ENCODE assay signal across 10 mouse cellular contexts in genomic region chr4:83549501-83549900, GRCm38 (mm10). TPM values are rescaled to one million over a fixed set of nuclear protein-coding genes. Genes with fewer than 3 reads are reported as not detected.
A peak's percentile ranks its signal among the peaks of the same experiment; 100 is the strongest.
DNase-seq lines count a peak whose midpoint lies in the region; ATAC-seq and TF ChIP-seq lines count a peak whose summit lies in the region.
"Had no signal": no experiment of that assay in that cellular context is flagged by ENCODE, and none has a peak within 500 bp of the region (broad histone marks: within the 10 kb centered on the region; RNA-seq: fewer than 3 reads in every experiment).

No protein-coding gene starts in this region.

- H3K27me3 ChIP-seq in intestine, embryonic 14.5 days (replicated peaks; ENCODE audit: control insufficient read depth, insufficient read depth, low read length) = no peaks in the 10 kb centered on the region
- no peaks in the 10 kb centered on the region for H3K27me3 ChIP-seq in intestine, postnatal 0 days (replicated peaks; ENCODE audit: control insufficient read depth, insufficient read depth, low read length)
- H3K27me3 ChIP-seq in embryonic facial prominence, embryonic 10.5 days (replicated peaks; ENCODE audit: low read depth, poor library complexity, severe bottlenecking) = no peaks in the 10 kb centered on the region
- no peaks in the 10 kb centered on the region for H3K27me3 ChIP-seq in limb, embryonic 13.5 days
- H3K27me3 ChIP-seq: embryonic facial prominence, embryonic 12.5 days; kidney, embryonic 15.5 days had no signal

- no peak overlapping the region for H3K27ac ChIP-seq in intestine, embryonic 14.5 days (ENCODE audit: low read depth)
- no peak overlapping the region for H3K27ac ChIP-seq in intestine, postnatal 0 days (ENCODE audit: low read depth, low read length)
- no peak overlapping the region for H3K27ac ChIP-seq in embryonic facial prominence, embryonic 10.5 days (replicated peaks)
- no peak overlapping the region for H3K27ac ChIP-seq in limb, embryonic 13.5 days
- H3K27ac ChIP-seq: embryonic facial prominence, embryonic 12.5 days; kidney, embryonic 15.5 days had no signal

- no peaks in the 10 kb centered on the region for H3K36me3 ChIP-seq in intestine, embryonic 14.5 days (ENCODE audit: control insufficient read depth, insufficient read depth, low read length)
- H3K36me3 ChIP-seq in intestine, postnatal 0 days (ENCODE audit: control insufficient read depth, insufficient read depth) = no peaks in the 10 kb centered on the region
- peaks cover 4% of the 10 kb centered on the region; the same call in 1 of the 2 replicates for H3K36me3 ChIP-seq in embryonic facial prominence, embryonic 10.5 days (replicated peaks)
- H3K36me3 ChIP-seq in limb, embryonic 13.5 days = no peaks in the 10 kb centered on the region
- H3K36me3 ChIP-seq: embryonic facial prominence, embryonic 12.5 days; kidney, embryonic 15.5 days had no signal

- DNase-seq in adrenal gland, postnatal 36 days = peak; percentile 12 to 15
- no peak for DNase-seq in adrenal gland, adult 2 months
- DNase-seq in intestine, embryonic 14.5 days (ENCODE audit: low spot score) = peak; percentile 55
- DNase-seq in embryonic facial prominence, embryonic 10.5 days (ENCODE audit: low spot score) = peak; percentile 16
- no peak for DNase-seq in kidney, adult 11 months
- DNase-seq in kidney, adult 8-10 months = no peak

- no peaks in the 10 kb centered on the region for H3K9me3 ChIP-seq in intestine, embryonic 14.5 days (ENCODE audit: control insufficient read depth, low read length)
- no peaks in the 10 kb centered on the region for H3K9me3 ChIP-seq in intestine, postnatal 0 days (ENCODE audit: control insufficient read depth)
- no peaks in the 10 kb centered on the region for H3K9me3 ChIP-seq in embryonic facial prominence, embryonic 10.5 days
- H3K9me3 ChIP-seq in limb, embryonic 13.5 days = no peaks in the 10 kb centered on the region
- H3K9me3 ChIP-seq: embryonic facial prominence, embryonic 12.5 days; kidney, embryonic 15.5 days had no signal

- 40% methylated on average over 18 of the region's 18 CpGs for WGBS in intestine, embryonic 14.5 days
- WGBS in intestine, postnatal 0 days = 54% methylated on average over 18 of the region's 18 CpGs
- WGBS in embryonic facial prominence, embryonic 10.5 days = 61% methylated on average over 18 of the region's 18 CpGs
- 33% methylated on average over 18 of the region's 18 CpGs for WGBS in limb, embryonic 13.5 days

- H3K4me3 ChIP-seq in intestine, embryonic 14.5 days (ENCODE audit: low read depth, low read length) = no peak overlapping the region
- H3K4me3 ChIP-seq in intestine, postnatal 0 days (ENCODE audit: low read depth, low read length) = no peak overlapping the region
- no peak overlapping the region for H3K4me3 ChIP-seq in embryonic facial prominence, embryonic 10.5 days
- H3K4me3 ChIP-seq in limb, embryonic 13.5 days = no peak overlapping the region
- H3K4me3 ChIP-seq: embryonic facial prominence, embryonic 12.5 days; kidney, embryonic 15.5 days had no signal

- H3K9ac ChIP-seq in intestine, embryonic 14.5 days (ENCODE audit: low read length) = no peak overlapping the region
- no peak overlapping the region for H3K9ac ChIP-seq in intestine, postnatal 0 days (ENCODE audit: low read depth, low read length)
- H3K9ac ChIP-seq in limb, embryonic 13.5 days = no peak overlapping the region
- H3K9ac ChIP-seq: embryonic facial prominence, embryonic 12.5 days; kidney, embryonic 15.5 days had no signal

- no peak for TF ChIP-seq CTCF in intestine, postnatal 0 days (IDR thresholded peaks at IDR 0.05; ENCODE audit: low read depth)

- ATAC-seq in intestine, embryonic 14.5 days (replicated peaks; ENCODE audit: low FRiP score, low TSS enrichment, low read depth) = no peak
- ATAC-seq in intestine, postnatal 0 days = no peak
- no peak for ATAC-seq in limb, embryonic 13.5 days (ENCODE audit: low FRiP score, low read depth)

- no peaks in the 10 kb centered on the region for H3K4me1 ChIP-seq in intestine, embryonic 14.5 days (replicated peaks; ENCODE audit: control insufficient read depth, insufficient read depth, low read length)
- no peaks in the 10 kb centered on the region for H3K4me1 ChIP-seq in intestine, postnatal 0 days (replicated peaks; ENCODE audit: control insufficient read depth, insufficient read depth, low read length)
- H3K4me1 ChIP-seq in embryonic facial prominence, embryonic 10.5 days = no peaks in the 10 kb centered on the region
- H3K4me1 ChIP-seq in limb, embryonic 13.5 days = peaks cover 10% of the 10 kb centered on the region; the same call in 1 of the 2 replicates
- H3K4me1 ChIP-seq: embryonic facial prominence, embryonic 12.5 days; kidney, embryonic 15.5 days had no signal

- H3K4me2 ChIP-seq in intestine, embryonic 14.5 days (ENCODE audit: low read length) = peak overlapping the region; percentile 31; the same call in 1 of the 2 replicates
- H3K4me2 ChIP-seq in intestine, postnatal 0 days (replicated peaks; ENCODE audit: low read depth) = no peak overlapping the region
- peak overlapping the region; percentile 46 for H3K4me2 ChIP-seq in limb, embryonic 13.5 days (replicated peaks)
- H3K4me2 ChIP-seq: embryonic facial prominence, embryonic 12.5 days; kidney, embryonic 15.5 days had no signal

RNA-seq across cellular contexts. Expression of gene Ccdc171, which starts 24.2 kb away (rescaled TPM):
- 1 to 10 TPM; 1.7 to 2.4 TPM for total RNA-seq in adrenal gland, postnatal 36 days (2021)
- total RNA-seq in adrenal gland, adult 2 months (2021) = 1 to 10 TPM; 1.8 to 2.2 TPM
- polyA plus RNA-seq in adrenal gland, adult 2 months (2012; rRNA removed) = 0.20 and 0.40 TPM in 2 replicates
- polyA plus RNA-seq in intestine, embryonic 14.5 days (2014; fragmentation: Nextera tagmentation; extraction: Ambion mirVana) = 2.8 and 4.0 TPM in 2 replicates
- polyA plus RNA-seq in intestine, postnatal 0 days (2015; fragmentation: Nextera tagmentation; extraction: Ambion mirVana) = 0.69 and 1.2 TPM in 2 replicates
- 5.5 and 6.1 TPM in 2 replicates for polyA plus RNA-seq in embryonic facial prominence, embryonic 10.5 days (2016; fragmentation: Nextera tagmentation; extraction: Ambion mirVana)
- polyA plus RNA-seq in limb, embryonic 13.5 days (2015; fragmentation: Nextera tagmentation; extraction: Ambion mirVana) = 4.2 and 4.6 TPM in 2 replicates

Comparison
In these comparisons a context has a peak if more than half of its experiments do, and no peak if none do; other contexts are left out.
1. DNase-seq: peak in adrenal gland, postnatal 36 days (2 of 2), intestine, embryonic 14.5 days (single experiment) and embryonic facial prominence, embryonic 10.5 days (single experiment); none in adrenal gland, adult 2 months (single experiment), kidney, adult 11 months (single experiment) and kidney, adult 8-10 months (0 of 2).